Mouse (Mus musculus) embryonic fibroblast, embryonic 13.5 days (primary cell): Measurements from ENCODE around the gene Klhl26. TPM values are rescaled to one million over a fixed set of nuclear protein-coding genes. Genes with fewer than 3 reads are reported as not detected.
A peak's percentile ranks its signal among the peaks of the same experiment; 100 is the strongest.

Experiments
- H3K27ac ChIP-seq: 2 replicates; pipeline ENCODE4 v1.5.1; 2012; ENCODE audit warnings: low read length, control low read depth, inconsistent platforms; ENCODE audit not compliant: insufficient read depth
- H3K4me1 ChIP-seq: 2 replicates; pipeline ENCODE4 v1.6.1; 2011; ENCODE audit warnings: low read length; ENCODE audit not compliant: control insufficient read depth, insufficient read depth
- H3K4me3 ChIP-seq: 2 replicates; pipeline ENCODE4 v1.5.1; 2011; ENCODE audit warnings: mild to moderate bottlenecking, control low read depth, low read length; ENCODE audit not compliant: insufficient read depth
- CTCF ChIP-seq: IDR thresholded peaks from 2 replicates; pipeline ENCODE4 v1.5.1; 2011; ENCODE audit warnings: mild to moderate bottlenecking, control low read depth, low read length, moderate library complexity, borderline replicate concordance; ENCODE audit not compliant: insufficient read depth
- POLR2A ChIP-seq: IDR thresholded peaks from 2 replicates; pipeline ENCODE4 v1.6.1; 2011; ENCODE audit warnings: low read depth, mild to moderate bottlenecking, control low read depth, low read length, moderate library complexity
- polyA plus RNA-seq: library from polyadenylated mRNA; stranded (reverse); fragments of >200 nt; gene quantifications from 2 replicates; pipeline ENCODE4 v1.2.4, GENCODE M21; 2011; ENCODE audit warnings: low read depth; ENCODE audit not compliant: missing spikeins, insufficient read length

Klhl26 gene
- polyA plus RNA-seq, 1 experiment = 21.4 TPM

GRCm38 (mm10) chr8:70447639-70448420 lies 28.9 kb downstream of the Klhl26 start:
- Histone ChIP-seq H3K27ac (0 out of 2 replicates have a peak overlapping the region, but pooled peaks have one; percentile 14), H3K4me3 (no peak overlapping the region), H3K4me1 (no peaks in the 10 kb centered on the region)
- TF ChIP-seq POLR2A (no peak), CTCF (no peak)

- no peak overlapping the region for H3K4me3 ChIP-seq
- no peaks in the 10 kb centered on the region for H3K4me1 ChIP-seq
- TF ChIP-seq CTCF (no peak), POLR2A (no peak)
- no peak overlapping the region for H3K27ac ChIP-seq
Measured at GRCm38 (mm10) chr8:70445988-70446387, 30.8 kb downstream of the Klhl26 start.

GRCm38 (mm10) chr8:70443326-70443725 lies 33.4 kb downstream of the Klhl26 start:
- no peak overlapping the region for H3K27ac ChIP-seq
- no peak overlapping the region for H3K4me3 ChIP-seq
- no peaks in the 10 kb centered on the region for H3K4me1 ChIP-seq
- no peak for TF ChIP-seq CTCF
- no peak for TF ChIP-seq POLR2A

GRCm38 (mm10) chr8:70441565-70441964 lies 35.2 kb downstream of the Klhl26 start:
- Histone ChIP-seq H3K27ac (no peak overlapping the region), H3K4me3 (no peak overlapping the region), H3K4me1 (no peaks in the 10 kb centered on the region)
- TF ChIP-seq CTCF (no peak), POLR2A (no peak)

GRCm38 (mm10) chr8:70440246-70440645 lies 36.5 kb downstream of the Klhl26 start:
- Histone ChIP-seq H3K4me3 (no peak overlapping the region), H3K4me1 (no peaks in the 10 kb centered on the region), H3K27ac (no peak overlapping the region)
- no peak for TF ChIP-seq POLR2A
- TF ChIP-seq CTCF = no peak

GRCm38 (mm10) chr8:70439848-70440179 lies 37.0 kb downstream of the Klhl26 start:
- Histone ChIP-seq H3K4me3 (peak overlapping the region; percentile 27), H3K27ac (no peak overlapping the region)
- TF ChIP-seq CTCF (no peak), POLR2A (no peak)

GRCm38 (mm10) chr8:70439055-70439847 lies 37.5 kb downstream of the Klhl26 start, which contains the start of gene Crtc1:
Gene Crtc1 (minus strand): TSS chr8:70439579.
- no peak within 1 kb of the TSS for H3K27ac ChIP-seq
- H3K4me1 ChIP-seq = no peaks in the 10 kb centered on the region
- H3K4me3 ChIP-seq = peak within 1 kb of the TSS; percentile 81
- TF ChIP-seq POLR2A = peak; percentile 93
- no peak for TF ChIP-seq CTCF

More at GRCm38 (mm10) chr8:70439848-70440179, 37.0 kb downstream of the Klhl26 start:
- H3K4me1 ChIP-seq = no peaks in the 10 kb centered on the region

- TF ChIP-seq CTCF (no peak), POLR2A (no peak)
- peak overlapping the region; percentile 81; the same call in 1 of the 2 replicates for H3K4me3 ChIP-seq
- no peaks in the 10 kb centered on the region for H3K4me1 ChIP-seq
- H3K27ac ChIP-seq = no peak overlapping the region
Measured at GRCm38 (mm10) chr8:70438423-70438822, 38.3 kb downstream of the Klhl26 start.

GRCm38 (mm10) chr8:70435156-70435555 lies 41.6 kb downstream of the Klhl26 start:
- no peak for TF ChIP-seq CTCF
- TF ChIP-seq POLR2A = no peak
- Histone ChIP-seq H3K4me3 (no peak overlapping the region), H3K27ac (no peak overlapping the region), H3K4me1 (no peaks in the 10 kb centered on the region)
